Mouse (Mus musculus) urinary bladder, postnatal 25 days (tissue): ENCODE results near the gene Plek.
A peak's percentile ranks its signal among the peaks of the same experiment; 100 is the strongest.
"Not testable (repeated sequence)": the region's sequence is repeated elsewhere in the genome, so short reads cannot be mapped to it uniquely, and the experiment has no call there.

ENCODE experiments used
- DNase-seq: peaks from one replicate; pipeline ENCODE4 v3.0.0; 2022; ENCODE audit warnings: low spot score

Gene Plek

GRCm38 (mm10) chr11:17051545-17052475, at the start of gene Plek, which contains the start of gene Cnrip1:
Gene Plek (minus strand): TSS chr11:17052381.
Gene Cnrip1 (plus strand): TSS chr11:17051586.
- DNase-seq, result peak; percentile 46

GRCm38 (mm10) chr11:17086106-17086505, 33.9 kb upstream of the Plek start:
- DNase-seq, result no peak

GRCm38 (mm10) chr11:17083866-17084265, 31.7 kb upstream of the Plek start:
- DNase-seq, result no peak

- DNase-seq, result no peak
Observed at GRCm38 (mm10) chr11:17083455-17083854, 31.3 kb upstream of the Plek start.

- no peak for DNase-seq
Observed at GRCm38 (mm10) chr11:17082953-17083352, 30.8 kb upstream of the Plek start.

- DNase-seq, result no peak
Observed at GRCm38 (mm10) chr11:17082086-17082485, 29.9 kb upstream of the Plek start.

- DNase-seq, result no peak
Observed at GRCm38 (mm10) chr11:17075656-17076055, 23.5 kb upstream of the Plek start.

- DNase-seq, result not testable (repeated sequence)
Observed at GRCm38 (mm10) chr11:17069360-17069759, 17.2 kb upstream of the Plek start.

- no peak for DNase-seq
Observed at GRCm38 (mm10) chr11:17052476-17053049, 382 bp upstream of the Plek start.

GRCm38 (mm10) chr11:17045806-17046205, 6.4 kb downstream of the Plek start:
- DNase-seq, result no peak

GRCm38 (mm10) chr11:17023984-17024383, 28.2 kb downstream of the Plek start:
- no peak for DNase-seq

- no peak for DNase-seq
Observed at GRCm38 (mm10) chr11:17023206-17023605, 29.0 kb downstream of the Plek start.

GRCm38 (mm10) chr11:17019328-17019727, 32.9 kb downstream of the Plek start:
- no peak for DNase-seq

GRCm38 (mm10) chr11:17012948-17013347, 39.2 kb downstream of the Plek start:
- DNase-seq, result no peak

- no peak for DNase-seq
Observed at GRCm38 (mm10) chr11:17008498-17008941, 43.7 kb downstream of the Plek start.

GRCm38 (mm10) chr11:17007517-17008173, 44.5 kb downstream of the Plek start:
- DNase-seq, result no peak

GRCm38 (mm10) chr11:17006526-17006925, 45.7 kb downstream of the Plek start:
- not testable (repeated sequence) for DNase-seq

- DNase-seq, result no peak
Observed at GRCm38 (mm10) chr11:17004899-17005846, 47.0 kb downstream of the Plek start.

- no peak for DNase-seq
Observed at GRCm38 (mm10) chr11:17003757-17004156, 48.4 kb downstream of the Plek start.

GRCm38 (mm10) chr11:17002739-17003373, 49.3 kb downstream of the Plek start:
- no peak for DNase-seq
